Mouse (Mus musculus): ENCODE measurements around the gene Atp13a1.
A peak's percentile ranks its signal among the peaks of the same experiment; 100 is the strongest.

Gene Atp13a1

GRCm38 (mm10) chr8:69849899-69850298, 58.9 kb downstream of the Atp13a1 start:
- DNase-seq (ENCODE audit: low read depth), result peak; percentile 53

DNA sequence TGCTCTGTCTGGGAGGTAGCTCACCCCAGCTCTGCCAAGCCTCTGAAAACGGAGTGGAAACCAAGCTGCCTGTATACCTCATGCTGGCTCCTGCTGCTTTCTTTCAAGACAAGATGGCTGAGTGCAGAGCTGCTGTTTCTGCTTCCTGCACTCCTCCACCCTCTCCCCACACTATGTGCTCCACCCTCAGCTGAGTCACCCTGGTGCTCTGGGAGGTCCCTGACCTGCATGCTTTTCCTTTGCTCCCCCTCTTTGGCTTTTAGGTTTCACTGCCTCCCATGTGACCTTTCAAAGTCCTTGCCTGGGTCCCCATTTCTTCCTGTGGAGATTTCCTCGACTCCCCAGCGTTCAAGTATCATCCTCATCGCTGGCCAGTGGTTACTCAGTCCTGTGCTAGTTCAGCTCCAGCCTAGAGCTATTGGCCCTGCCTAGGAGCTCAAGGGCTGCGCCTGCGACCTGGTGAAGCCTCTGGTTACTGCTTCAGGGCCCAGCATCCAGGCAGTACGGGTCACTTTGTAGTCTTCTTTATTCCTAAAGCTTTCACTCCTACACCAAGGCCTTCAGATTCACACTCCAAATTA, 60.1 kb downstream of the Atp13a1 start:
- no peak for DNase-seq (ENCODE audit: low read depth)

- no peak for DNase-seq (ENCODE audit: low read depth)
Observed at GRCm38 (mm10) chr8:69853869-69854268, 62.9 kb downstream of the Atp13a1 start.

Measured in induced T-regulatory cell, adult 2 months (primary cell).